Mouse (Mus musculus): ENCODE data around the gene Hand2.

DNA sequence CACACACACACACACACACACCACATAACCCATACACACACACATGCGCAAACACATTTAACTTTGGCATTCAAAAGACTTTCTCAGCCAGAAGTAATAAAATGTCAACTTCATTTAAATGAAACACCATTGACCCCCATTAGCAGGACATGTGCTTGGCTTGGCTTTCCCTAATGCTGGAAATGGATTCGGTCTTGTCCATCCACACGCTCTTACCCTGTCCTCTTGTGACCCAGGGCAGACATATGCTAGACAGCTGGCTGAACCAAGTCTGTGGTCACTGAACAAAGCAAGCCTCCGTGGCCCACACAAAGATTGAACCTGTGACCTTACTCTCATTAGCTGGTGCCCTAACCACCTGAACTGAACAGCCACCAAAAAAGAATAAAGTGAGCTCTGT is 27.3 kb upstream of the Hand2 start:
- no peak for TF ChIP-seq CTCF (IDR thresholded peaks at IDR 0.05; ENCODE audit: low read depth)
- TF ChIP-seq EP300 (optimal IDR thresholded peaks at IDR 0.05), result no peak
